Mouse (Mus musculus) forebrain, embryonic 12.5 days (tissue): ENCODE results near the gene Gm27021. TPM values are rescaled to one million over a fixed set of nuclear protein-coding genes. Genes with fewer than 3 reads are reported as not detected.
"Not testable (repeated sequence)": the region's sequence is repeated elsewhere in the genome, so short reads cannot be mapped to it uniquely, and the experiment has no call there.

Source experiments
- ATAC-seq: fragments of 200-750 bp; cut with Nextera tagmentation; 2 replicates; pipeline ENCODE4 v1.8.0; 2017; ENCODE audit warnings: moderate TSS enrichment; ENCODE audit not compliant: low FRiP score
- H3K27ac ChIP-seq: fragments of 300-500 bp; sonication (generic); 2 replicates; pipeline ENCODE4 v1.5.1; 2016; ENCODE audit warnings: mild to moderate bottlenecking
- H3K27me3 ChIP-seq: fragments of 300-500 bp; sonication (generic); 2 replicates; pipeline ENCODE4 v1.6.1; 2016; ENCODE audit warnings: mild to moderate bottlenecking
- H3K36me3 ChIP-seq: fragments of 300-500 bp; sonication (generic); replicated peaks from 2 replicates; pipeline ENCODE4 v1.6.1; 2016; ENCODE audit warnings: mild to moderate bottlenecking
- H3K4me1 ChIP-seq: fragments of 300-500 bp; sonication (generic); 2 replicates; pipeline ENCODE4 v1.6.1; 2016
- H3K4me2 ChIP-seq: fragments of 300-500 bp; sonication (generic); 2 replicates; pipeline ENCODE4 v1.6.1; 2016; ENCODE audit warnings: mild to moderate bottlenecking, moderate library complexity
- H3K4me3 ChIP-seq: fragments of 300-500 bp; sonication (generic); replicated peaks from 2 replicates; pipeline ENCODE4 v1.5.1; 2016; ENCODE audit warnings: mild to moderate bottlenecking
- H3K9ac ChIP-seq: fragments of 300-500 bp; sonication (generic); 2 replicates; pipeline ENCODE4 v1.6.1; 2016; ENCODE audit warnings: mild to moderate bottlenecking
- H3K9me3 ChIP-seq: fragments of 300-500 bp; sonication (generic); 2 replicates; pipeline ENCODE4 v1.6.1; 2016
- WGBS: fragments of 180-500 bp; shearing (Covaris S2); methylation state at CpG from one replicate; pipeline ENCODE4 v1.1.7; 2016; 5-methylcytosine and 5-hydroxymethylcytosine counted together
- polyA plus RNA-seq: library from polyadenylated mRNA; unstranded; fragments of >200 nt; fragmentation: Nextera tagmentation; extraction: Ambion mirVana; gene quantifications from 2 replicates; pipeline ENCODE4 v1.2.1, GENCODE M21; 2016

Gm27021 gene
- polyA plus RNA-seq, 1 experiment from 2014 or later = 4.3 TPM

DNA sequence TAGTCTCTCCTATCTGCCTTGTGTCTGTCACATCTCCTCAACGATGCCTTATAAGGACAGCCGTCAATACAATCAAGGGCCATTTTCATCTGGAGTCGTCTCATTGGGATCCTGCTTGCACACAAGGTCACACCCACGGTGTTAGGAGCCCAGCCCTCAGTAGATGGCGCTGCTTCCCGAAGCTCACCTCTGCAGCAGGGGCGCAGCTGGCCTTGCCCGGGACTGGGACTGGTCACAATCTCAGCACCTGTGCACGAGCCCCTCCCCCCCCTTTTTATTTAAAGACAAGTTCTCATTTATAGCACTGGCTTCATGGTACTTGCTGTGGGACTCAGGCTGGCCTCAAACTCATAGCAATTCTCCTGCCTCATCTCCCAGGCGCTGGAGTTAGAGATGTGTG lies 15.7 kb upstream of the Gm27021 start:
- Histone ChIP-seq H3K9me3 (no peaks in the 10 kb centered on the region), H3K9ac (no peak overlapping the region), H3K4me3 (no peak overlapping the region), H3K27me3 (peaks cover 12% of the 10 kb centered on the region; the same call in 1 of the 2 replicates), H3K36me3 (no peaks in the 10 kb centered on the region), H3K4me2 (no peak overlapping the region), H3K4me1 (no peaks in the 10 kb centered on the region), H3K27ac (no peak overlapping the region)
- ATAC-seq = no peak
- WGBS = 14% methylated on average over 10 of the region's 10 CpGs

DNA sequence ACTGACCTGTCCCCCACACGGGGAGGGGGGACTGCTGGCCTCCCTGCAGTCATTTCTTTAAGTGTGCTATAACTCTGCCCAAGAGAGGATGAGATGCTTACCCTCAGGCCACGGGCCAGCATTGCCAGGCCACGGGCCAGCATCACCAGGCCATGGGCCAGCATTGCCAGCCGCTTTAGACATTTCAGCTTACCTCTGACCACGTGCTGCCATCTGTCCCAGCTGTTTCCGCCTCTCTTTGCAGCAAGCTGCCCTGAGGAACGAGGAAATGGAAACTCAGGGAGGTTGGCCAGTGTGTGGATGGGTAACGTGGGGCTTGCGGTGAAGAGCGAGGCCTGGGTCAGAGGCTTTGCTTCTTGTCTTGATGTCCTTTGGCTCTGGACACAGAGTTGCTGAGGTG lies 13.2 kb upstream of the Gm27021 start:
- ATAC-seq = no peak
- WGBS = 83% methylated on average over 10 of the region's 10 CpGs
- Histone ChIP-seq H3K27ac (no peak overlapping the region), H3K27me3 (peaks cover 4% of the 10 kb centered on the region; the same call in 1 of the 2 replicates), H3K36me3 (no peaks in the 10 kb centered on the region), H3K4me2 (no peak overlapping the region), H3K4me3 (no peak overlapping the region), H3K9ac (no peak overlapping the region), H3K9me3 (no peaks in the 10 kb centered on the region), H3K4me1 (no peaks in the 10 kb centered on the region)

DNA sequence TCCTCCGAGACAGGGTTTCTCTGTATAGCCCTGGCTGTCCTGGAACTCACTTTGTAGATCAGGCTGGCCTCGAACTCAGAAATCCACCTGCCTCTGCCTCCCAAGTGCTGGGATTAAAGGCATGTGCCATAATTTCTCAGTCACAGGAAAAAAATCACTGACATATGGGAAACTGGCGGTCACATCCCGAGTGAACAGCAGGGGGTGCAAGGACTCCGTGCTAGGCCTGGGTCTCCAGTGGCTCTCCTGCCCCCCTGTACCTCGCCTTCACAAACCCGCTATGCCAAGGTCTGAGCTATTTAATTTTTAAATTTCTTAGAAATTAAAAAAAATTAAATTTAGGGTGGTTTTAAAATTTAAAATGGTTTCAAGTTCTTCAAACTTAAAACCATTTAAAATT lies 12.5 kb upstream of the Gm27021 start:
- H3K4me1 ChIP-seq, H3K27me3 ChIP-seq, H3K4me2 ChIP-seq, H3K9me3 ChIP-seq, H3K36me3 ChIP-seq, H3K9ac ChIP-seq, H3K27ac ChIP-seq, H3K4me3 ChIP-seq, ATAC-seq: not testable (repeated sequence)
- WGBS = 70% methylated on average over 7 of the region's 7 CpGs

DNA sequence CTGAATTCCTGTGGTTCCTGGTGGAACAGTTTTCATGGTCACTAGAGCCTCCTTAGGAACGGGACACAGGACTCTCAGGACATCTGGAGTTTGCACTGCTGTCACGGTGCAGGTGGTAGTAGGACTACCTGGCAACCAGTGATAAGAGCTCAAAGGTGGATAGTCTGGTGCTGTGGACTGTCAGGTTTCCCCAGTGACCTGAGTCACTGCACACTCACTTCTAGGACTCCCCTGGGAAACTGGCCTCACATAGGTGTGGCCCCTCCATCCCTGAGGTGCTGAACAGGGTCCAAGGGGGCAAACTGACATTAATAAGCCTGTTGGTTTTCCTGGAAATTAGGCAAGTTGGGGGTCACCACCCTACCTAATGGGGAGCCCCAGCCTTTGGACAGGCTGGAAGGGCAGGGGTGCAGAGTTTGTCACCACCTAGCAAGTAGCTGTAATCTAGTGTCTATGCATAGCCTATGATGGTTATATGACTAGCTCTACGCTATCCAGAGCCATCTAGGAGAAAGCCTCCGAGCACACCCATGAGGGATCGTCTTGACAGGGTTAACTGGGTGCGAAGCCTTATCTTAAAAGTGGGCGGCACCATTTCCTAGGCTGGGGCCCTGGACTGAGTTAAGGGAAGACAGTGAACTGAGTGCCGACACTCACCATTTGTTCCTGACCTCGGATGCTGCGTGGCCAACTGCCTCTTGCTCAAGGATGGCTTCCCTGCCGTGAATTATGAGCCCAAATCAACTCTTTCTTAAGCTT lies 11.9 kb upstream of the Gm27021 start:
- no peak for ATAC-seq
- WGBS = 81% methylated on average over 11 of the region's 11 CpGs

DNA sequence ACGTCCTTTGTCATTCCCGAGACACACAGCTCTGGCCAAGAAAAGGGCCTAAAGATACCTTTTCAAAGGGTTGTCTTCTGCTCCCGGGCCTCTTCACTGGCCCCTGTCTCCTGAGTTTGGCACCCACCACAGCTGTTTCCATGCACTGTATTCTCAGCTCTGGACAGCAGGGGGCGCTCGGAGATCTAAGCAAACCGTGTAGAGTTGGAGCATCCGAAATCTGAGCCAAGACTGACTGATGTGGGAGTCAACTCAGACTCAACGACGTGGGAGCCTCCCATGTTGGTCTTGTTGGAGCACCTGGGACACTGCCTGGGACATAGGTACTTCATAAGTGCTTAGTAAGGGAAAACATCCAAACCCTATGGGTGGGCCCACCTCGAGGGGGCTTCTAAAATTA lies 10.6 kb upstream of the Gm27021 start:
- no peak for ATAC-seq
- H3K9me3 ChIP-seq = no peaks in the 10 kb centered on the region
- no peak overlapping the region for H3K9ac ChIP-seq
- no peak overlapping the region for H3K4me3 ChIP-seq
- WGBS = 15% methylated on average over 10 of the region's 10 CpGs
- H3K36me3 ChIP-seq = peaks cover 17% of the 10 kb centered on the region
- H3K4me1 ChIP-seq = no peaks in the 10 kb centered on the region
- H3K4me2 ChIP-seq = no peak overlapping the region
- H3K27ac ChIP-seq = no peak overlapping the region
- no peaks in the 10 kb centered on the region for H3K27me3 ChIP-seq

More for the DNA sequence above, 11.9 kb upstream of the Gm27021 start:
- no peak overlapping the region for H3K9ac ChIP-seq
- H3K4me3 ChIP-seq = no peak overlapping the region
- H3K36me3 ChIP-seq = peaks cover 8% of the 10 kb centered on the region
- no peak overlapping the region for H3K4me2 ChIP-seq
- H3K9me3 ChIP-seq = no peaks in the 10 kb centered on the region
- H3K4me1 ChIP-seq = no peaks in the 10 kb centered on the region
- H3K27ac ChIP-seq = no peak overlapping the region
- H3K27me3 ChIP-seq = no peaks in the 10 kb centered on the region

DNA sequence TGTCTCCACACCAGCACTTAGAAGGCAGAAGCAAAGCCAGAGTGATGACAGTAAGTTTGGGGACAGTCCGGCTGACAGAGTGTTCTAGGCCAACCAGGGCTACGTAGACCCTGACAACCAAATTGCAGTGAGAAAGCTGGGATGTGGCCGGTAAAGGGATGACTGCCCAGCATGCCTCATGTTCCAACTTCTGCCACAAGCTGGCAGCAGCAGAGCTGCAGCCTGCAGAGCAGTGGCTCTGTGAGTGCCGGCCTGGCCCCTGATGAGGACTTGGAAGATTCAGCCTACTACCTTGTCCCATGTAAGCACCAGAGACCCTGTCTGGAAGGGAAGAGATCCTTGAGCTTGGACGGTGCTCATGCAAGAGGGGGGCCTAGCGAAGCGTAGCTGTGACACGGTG lies 7.8 kb upstream of the Gm27021 start:
- Histone ChIP-seq H3K36me3 (peaks cover 45% of the 10 kb centered on the region), H3K9me3 (no peaks in the 10 kb centered on the region), H3K4me2 (no peak overlapping the region), H3K27ac (no peak overlapping the region), H3K27me3 (no peaks in the 10 kb centered on the region), H3K4me1 (peaks cover 10% of the 10 kb centered on the region), H3K9ac (no peak overlapping the region), H3K4me3 (no peak overlapping the region)
- WGBS = 77% methylated on average over 8 of the region's 8 CpGs
- no peak for ATAC-seq

DNA sequence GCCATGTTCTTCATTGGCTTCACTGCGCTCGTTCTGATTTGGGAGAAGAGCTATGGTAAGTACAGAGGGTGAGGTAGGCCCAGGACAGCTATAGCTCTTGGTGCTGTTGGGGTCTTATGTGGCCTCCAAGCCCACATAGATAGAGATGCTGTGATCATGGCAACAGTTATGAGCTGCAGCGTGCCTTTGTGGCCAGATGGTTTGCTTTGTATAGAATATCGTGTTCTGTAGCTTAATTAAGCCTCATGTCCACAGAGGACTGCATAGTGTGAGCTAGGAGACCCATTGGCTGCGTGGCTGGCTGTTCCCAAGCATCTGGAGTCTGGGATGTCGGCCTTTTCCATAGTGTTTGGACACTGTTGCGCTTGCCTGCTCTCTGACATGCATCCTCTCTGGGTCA lies 5.4 kb upstream of the Gm27021 start:
- Histone ChIP-seq H3K27ac (no peak overlapping the region), H3K4me3 (no peak overlapping the region), H3K9ac (no peak overlapping the region), H3K9me3 (no peaks in the 10 kb centered on the region), H3K4me1 (peaks cover 22% of the 10 kb centered on the region), H3K27me3 (no peaks in the 10 kb centered on the region), H3K4me2 (no peak overlapping the region), H3K36me3 (peaks cover 55% of the 10 kb centered on the region)
- no peak for ATAC-seq
- 98% methylated on average over 7 of the region's 7 CpGs for WGBS

DNA sequence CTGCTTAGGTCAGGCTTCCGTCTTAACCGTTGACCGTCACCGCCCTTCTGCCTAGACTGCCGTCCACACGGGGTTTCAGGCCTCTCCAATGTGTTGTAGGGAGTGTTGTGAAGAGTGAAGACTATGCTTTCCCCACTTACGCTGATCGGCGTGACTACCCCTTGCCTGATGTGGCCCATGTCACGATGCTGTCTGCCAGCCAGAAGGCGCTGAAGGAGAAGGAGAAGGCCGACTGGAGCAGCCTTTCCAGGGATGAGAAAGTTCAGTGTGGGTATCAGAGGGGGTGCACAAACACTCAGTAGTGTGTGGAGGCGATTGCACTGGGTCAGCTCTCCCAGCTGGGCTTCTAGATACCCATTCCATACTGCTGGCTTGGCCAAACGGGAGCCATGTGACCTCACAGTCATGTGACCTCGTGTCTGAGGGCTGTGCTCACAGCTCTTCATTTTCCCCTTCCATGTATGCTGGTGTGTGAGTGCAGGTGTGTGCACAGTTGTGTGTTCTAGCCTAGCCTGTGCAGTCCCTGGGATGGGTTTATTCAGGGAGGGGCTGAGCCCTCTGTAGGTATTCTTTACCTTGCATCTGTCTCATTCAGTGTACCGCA lies 4.8 kb upstream of the Gm27021 start:
- peaks cover 55% of the 10 kb centered on the region for H3K36me3 ChIP-seq
- no peaks in the 10 kb centered on the region for H3K9me3 ChIP-seq
- no peak overlapping the region for H3K27ac ChIP-seq
- no peak overlapping the region for H3K4me2 ChIP-seq
- peaks cover 22% of the 10 kb centered on the region for H3K4me1 ChIP-seq
- ATAC-seq = no peak
- WGBS = 91% methylated on average over 15 of the region's 16 CpGs
- H3K27me3 ChIP-seq = no peaks in the 10 kb centered on the region
- no peak overlapping the region for H3K9ac ChIP-seq
- H3K4me3 ChIP-seq = no peak overlapping the region

DNA sequence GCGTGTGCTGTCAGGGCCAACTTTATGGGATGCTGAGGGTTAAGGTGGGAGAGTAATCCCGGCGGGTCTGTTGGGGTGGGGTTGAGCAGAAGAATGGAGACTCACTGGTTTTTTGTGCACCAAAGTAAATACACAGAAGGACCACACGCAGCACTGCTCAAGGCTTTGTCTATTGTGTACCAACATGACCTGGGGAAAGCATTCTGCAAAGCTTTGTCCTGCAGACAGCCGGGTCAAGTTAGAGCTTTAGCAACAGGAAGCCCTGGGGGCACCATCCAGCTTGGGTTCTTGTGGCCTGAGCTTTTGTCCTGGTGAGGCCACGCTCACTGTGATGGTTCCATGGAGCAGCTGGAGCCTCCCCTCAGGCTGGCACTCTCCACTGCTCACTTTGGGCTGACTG lies 3.9 kb upstream of the Gm27021 start:
- 54% methylated on average over 6 of the region's 6 CpGs for WGBS
- Histone ChIP-seq H3K9me3 (no peaks in the 10 kb centered on the region), H3K27ac (no peak overlapping the region), H3K36me3 (peaks cover 55% of the 10 kb centered on the region), H3K4me3 (no peak overlapping the region), H3K27me3 (no peaks in the 10 kb centered on the region), H3K4me1 (peaks cover 27% of the 10 kb centered on the region), H3K4me2 (no peak overlapping the region), H3K9ac (no peak overlapping the region)
- ATAC-seq = no peak

DNA sequence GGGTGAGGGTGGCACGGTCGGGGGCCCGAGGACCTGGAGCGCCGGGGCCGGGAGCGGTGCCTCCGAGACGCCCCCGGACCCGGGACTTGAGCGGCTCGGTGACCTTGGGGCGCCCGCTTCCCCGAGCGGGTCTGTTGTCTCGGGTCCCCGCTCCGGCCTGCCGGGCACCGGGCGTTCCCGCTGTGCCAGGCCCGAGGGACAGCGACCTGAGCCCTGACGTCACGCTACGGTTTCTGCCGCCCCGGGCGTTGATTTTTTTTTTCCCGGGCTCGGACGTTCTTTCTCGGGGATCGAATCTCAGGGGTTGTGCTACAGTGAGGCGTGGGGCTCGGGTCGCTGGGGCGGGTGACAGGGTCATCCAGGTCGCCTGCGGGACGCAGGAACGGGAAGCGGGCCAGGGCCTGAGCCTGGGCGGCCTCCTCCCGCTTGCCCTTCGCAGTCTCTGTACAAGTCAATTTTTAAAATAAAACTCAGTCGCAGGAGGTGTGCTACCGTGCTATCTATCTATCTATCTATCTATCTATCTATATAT lies 561 bp upstream of the Gm27021 start, which contains the start of gene Emc8:
TSS of gene Emc8 (minus strand) at position 200 of the 532 bp plus-strand sequence.
- WGBS = 1% methylated on average over 51 of the region's 51 CpGs

DNA sequence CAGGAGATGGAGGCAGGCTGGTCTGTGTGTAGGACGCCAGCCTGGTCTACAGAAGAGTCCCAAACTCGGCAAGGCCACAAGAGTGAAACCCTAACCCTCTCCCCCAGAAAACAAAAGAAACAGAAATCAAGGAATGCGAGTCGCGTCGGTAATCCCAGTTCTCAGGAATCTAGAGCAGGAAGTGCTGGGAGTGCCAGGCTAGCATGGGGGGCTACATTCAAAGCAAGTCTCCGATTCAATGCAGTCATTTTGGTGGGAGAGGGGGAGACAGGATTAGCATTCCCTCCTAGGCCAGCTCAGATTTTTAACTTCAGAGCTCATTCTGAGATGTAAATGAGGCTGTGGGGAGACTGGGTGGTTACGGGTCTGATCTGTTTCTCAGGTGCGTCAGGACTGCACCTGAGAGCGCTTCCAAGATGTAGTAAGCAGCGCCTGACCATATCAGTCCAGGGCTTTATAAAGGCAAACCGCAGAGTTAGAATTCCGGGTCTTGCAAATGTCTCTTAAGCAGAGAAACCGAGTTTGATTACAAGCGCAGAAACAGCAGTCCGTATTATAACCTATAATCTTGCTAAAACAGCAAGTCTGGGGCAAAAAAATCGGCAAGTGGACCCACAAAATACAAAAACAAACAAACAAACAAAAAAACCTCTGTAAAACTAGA lies 940 bp downstream of the Gm27021 start:
- Histone ChIP-seq H3K27me3 (no peaks in the 10 kb centered on the region), H3K4me1 (peaks cover 51% of the 10 kb centered on the region), H3K27ac (0 out of 2 replicates have a peak overlapping the region, but pooled peaks have one; percentile 88), H3K4me3 (peak overlapping the region; percentile 94), H3K9ac (peak overlapping the region; percentile 96), H3K36me3 (peaks cover 23% of the 10 kb centered on the region), H3K9me3 (no peaks in the 10 kb centered on the region), H3K4me2 (peak overlapping the region; percentile 83)
- WGBS = 2% methylated on average over 17 of the region's 17 CpGs
- no peak for ATAC-seq

More for the DNA sequence above, 561 bp upstream of the Gm27021 start, which contains the start of gene Emc8:
- ATAC-seq = no peak
- H3K27me3 ChIP-seq = no peaks in the 10 kb centered on the region
- peak within 1 kb of the TSS; percentile 83 for H3K4me2 ChIP-seq
- peak within 1 kb of the TSS; percentile 96 for H3K9ac ChIP-seq
- no peaks in the 10 kb centered on the region for H3K9me3 ChIP-seq
- H3K4me3 ChIP-seq = peak within 1 kb of the TSS; percentile 94
- peak within 1 kb of the TSS; percentile 88 for H3K27ac ChIP-seq
- peaks cover 38% of the 10 kb centered on the region for H3K36me3 ChIP-seq
- peaks cover 51% of the 10 kb centered on the region for H3K4me1 ChIP-seq

DNA sequence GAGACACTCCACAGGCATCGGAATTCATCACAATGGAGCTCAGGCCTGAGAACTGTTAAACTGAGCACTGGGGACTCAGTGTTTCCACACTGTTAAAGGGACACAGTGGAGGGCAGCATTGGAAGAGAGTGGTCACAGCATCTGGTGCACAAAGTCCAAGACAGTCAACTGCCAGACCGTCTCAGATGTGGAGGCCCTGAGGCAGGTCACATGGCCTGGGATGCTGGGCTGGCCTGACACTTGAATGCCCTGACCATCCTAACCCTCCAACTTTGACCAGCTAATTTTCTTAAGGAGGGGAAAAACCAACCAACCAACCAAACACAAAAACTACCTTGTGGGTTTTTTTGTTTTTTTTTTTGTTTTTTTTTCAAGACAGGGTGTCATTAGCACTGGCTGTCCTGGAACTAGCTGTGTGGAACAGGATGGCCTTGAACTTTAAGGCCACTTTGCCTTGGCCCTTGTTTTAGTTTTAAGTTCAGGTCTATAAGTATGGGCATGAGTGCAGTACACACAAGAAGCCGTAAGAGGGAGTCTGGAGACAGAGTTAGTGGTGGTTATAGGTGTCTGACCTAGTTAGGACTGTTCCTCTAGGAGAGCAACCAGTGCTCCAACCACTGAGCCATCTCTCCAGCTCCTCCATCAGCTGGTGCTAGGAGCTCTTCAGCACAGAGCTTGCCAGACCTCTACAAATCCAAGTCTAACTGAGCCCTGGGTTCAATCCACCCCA lies 2.0 kb downstream of the Gm27021 start:
- no peak for ATAC-seq
- H3K4me1 ChIP-seq = peaks cover 43% of the 10 kb centered on the region
- no peaks in the 10 kb centered on the region for H3K9me3 ChIP-seq
- H3K36me3 ChIP-seq = peaks cover 12% of the 10 kb centered on the region
- H3K4me2 ChIP-seq = peak overlapping the region; percentile 83
- no peak overlapping the region for H3K27ac ChIP-seq
- no peak overlapping the region for H3K4me3 ChIP-seq
- 70% methylated on average over 3 of the region's 3 CpGs for WGBS
- no peaks in the 10 kb centered on the region for H3K27me3 ChIP-seq
- no peak overlapping the region for H3K9ac ChIP-seq
